Mouse (Mus musculus): Measurements from ENCODE around the gene Ahsg.

GRCm38 (mm10) chr16:22844834-22845233 is 46.2 kb upstream of the Ahsg start:
- TF ChIP-seq CTCF (IDR thresholded peaks at IDR 0.05; ENCODE audit: borderline replicate concordance, extremely low read depth, insufficient read depth, insufficient read length) (no peak), POLR2A (IDR thresholded peaks at IDR 0.05; ENCODE audit: borderline replicate concordance, extremely low read depth, insufficient read depth, insufficient read length, poor library complexity, severe bottlenecking) (no peak)
